Mouse (Mus musculus) layer of hippocampus, postnatal 10 days (tissue): ENCODE data around the gene Omg. TPM values are rescaled to one million over a fixed set of nuclear protein-coding genes. Genes with fewer than 3 reads are reported as not detected.

Experiments
- DNase-seq, 2 experiments: peaks; one replicate each; pipeline ENCODE4 v3.0.0; 2021; ENCODE audit warnings: low spot score in 2 of 2
- total RNA-seq, 2 experiments: library from RNA; stranded (reverse); gene quantifications; 2 replicates each; pipeline ENCODE4 v1.2.3; 2021

Omg gene
- total RNA-seq, 2 experiments from 2014 or later = 54.2 to 60.6 TPM

- DNase-seq = no peak
Observed at GRCm38 (mm10) chr11:79519299-79519698, 15.4 kb upstream of the Omg start.

GRCm38 (mm10) chr11:79515798-79516197 lies 11.9 kb upstream of the Omg start:
- no peak for DNase-seq

DNA sequence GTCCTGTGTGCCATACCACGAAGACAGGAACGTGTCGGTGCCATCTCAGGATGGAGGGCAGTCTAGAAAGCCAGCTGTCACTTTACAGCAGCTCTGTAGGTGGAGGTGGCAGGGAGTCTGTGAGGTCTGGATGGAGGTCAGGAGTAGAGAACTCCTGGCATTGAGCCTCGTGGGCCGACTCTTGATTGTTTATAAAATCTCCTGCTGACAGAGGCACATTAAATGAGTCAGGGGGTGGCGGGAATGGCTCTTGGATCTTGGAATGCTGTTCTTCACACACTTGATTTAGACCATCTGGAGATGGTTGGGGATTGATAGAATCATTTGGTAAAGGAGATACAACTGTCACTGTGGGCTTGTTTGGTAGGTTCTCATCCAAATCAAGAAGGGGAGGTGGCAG lies 11.4 kb upstream of the Omg start:
- DNase-seq = no peak

- no peak for DNase-seq
Observed at GRCm38 (mm10) chr11:79511970-79512369, 8.1 kb upstream of the Omg start.

DNA sequence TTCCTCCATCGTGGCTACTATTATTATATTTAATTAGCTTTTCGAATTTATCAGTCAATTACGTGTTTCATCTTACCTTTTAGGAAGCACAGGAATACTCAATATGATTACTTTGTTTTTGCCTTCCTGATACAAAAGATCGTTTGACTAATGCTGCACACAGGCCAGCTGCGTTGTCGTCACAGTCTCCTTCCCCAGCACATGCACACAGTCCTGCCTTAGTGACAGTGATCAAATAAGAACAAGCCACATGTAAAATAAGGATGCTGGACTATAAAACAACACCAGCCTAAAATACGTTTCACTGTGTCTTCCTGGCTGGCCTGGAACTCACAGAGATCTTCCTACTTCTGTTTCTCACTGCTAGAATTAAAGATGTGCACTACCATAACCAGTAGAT lies 622 bp upstream of the Omg start:
- DNase-seq = no peak

DNA sequence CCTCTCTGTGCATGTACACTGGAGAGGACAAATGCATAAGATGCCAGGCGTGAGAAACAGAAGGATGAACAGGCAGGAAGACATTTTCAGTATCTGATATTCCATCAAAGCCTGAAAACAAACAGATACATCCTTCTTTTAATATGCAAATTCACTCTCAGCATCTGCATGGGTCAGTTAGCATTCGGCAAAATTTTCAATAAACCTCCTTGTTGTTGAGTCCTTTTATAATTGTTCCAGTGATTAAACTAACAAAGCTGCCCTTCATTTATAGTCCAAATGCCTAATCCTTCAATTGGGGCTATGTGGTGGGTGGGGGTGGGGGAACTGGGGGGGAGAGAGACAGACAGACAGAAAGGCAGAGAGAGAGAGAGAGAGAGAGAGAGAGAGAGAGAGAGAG lies 967 bp downstream of the Omg start:
- DNase-seq = no peak

DNA sequence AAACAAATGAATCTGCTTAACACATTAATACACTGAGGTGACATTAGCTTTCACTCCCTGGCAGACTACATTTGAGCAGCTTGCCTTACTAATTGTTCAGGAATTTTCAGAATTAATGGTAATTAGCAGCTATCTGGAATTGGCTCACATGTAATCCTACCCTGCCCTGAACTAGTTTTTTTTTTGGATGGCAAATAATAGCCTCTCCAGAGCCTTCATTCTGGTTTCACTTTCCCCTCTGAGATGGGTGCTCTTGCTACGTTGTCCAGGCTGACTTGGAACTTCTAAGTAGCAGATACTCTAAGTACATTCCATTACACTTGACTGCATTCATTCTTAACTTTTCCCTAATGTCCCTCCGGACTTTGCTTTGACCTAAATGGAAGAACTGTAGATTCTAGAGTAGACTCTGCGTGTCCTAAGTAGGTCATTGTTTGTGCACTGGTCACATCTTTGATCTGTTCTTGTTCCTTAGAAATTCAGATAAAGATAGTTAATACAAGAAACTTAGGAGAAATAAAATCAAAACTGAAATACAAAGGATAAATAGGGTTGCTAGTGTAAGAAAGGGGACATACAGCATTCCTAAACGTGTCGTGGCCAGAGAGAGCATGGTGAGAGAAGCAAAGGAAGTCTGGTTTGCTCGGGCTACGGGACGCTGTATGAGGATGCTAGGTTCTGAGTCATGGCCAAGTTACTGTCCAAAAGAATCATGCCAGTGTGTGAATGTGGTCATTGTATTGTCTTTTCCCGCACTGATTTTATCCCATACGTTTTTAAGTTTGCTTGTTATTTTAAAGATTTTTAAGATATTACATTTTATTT lies 8.7 kb downstream of the Omg start:
- no peak for DNase-seq

GRCm38 (mm10) chr11:79484721-79485120 lies 19.2 kb downstream of the Omg start:
- no peak for DNase-seq

DNA sequence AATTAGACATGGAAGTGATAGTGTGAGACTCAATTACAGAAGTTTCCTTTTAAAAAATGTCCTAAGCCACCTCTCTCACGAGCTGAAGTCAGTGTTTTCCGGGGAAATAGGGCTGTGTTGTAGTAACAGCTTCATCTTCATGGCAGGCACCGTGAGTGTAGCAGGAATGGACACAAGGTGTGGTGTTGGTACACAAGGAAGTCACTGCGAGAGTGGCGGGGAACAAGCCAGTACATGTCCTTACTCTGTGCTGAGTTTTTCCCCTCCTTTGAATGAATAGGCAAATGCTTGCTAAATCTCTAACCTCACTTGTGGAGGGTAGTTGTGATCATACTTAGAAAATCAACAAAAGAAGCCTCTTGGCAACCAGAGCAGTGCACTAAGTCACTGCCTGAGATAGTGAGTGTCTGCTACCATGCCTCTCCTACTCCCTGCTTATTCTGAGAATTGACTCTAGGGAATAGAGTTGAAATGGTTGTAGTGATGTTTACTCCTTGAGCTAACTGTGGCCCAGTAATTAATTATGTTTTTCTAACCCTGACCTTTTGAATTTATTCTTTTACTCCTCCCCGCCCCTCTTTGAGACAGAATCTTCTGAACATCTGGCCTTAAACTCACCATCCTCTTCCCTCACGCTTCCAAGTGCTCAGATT lies 19.9 kb downstream of the Omg start:
- DNase-seq = no peak

DNA sequence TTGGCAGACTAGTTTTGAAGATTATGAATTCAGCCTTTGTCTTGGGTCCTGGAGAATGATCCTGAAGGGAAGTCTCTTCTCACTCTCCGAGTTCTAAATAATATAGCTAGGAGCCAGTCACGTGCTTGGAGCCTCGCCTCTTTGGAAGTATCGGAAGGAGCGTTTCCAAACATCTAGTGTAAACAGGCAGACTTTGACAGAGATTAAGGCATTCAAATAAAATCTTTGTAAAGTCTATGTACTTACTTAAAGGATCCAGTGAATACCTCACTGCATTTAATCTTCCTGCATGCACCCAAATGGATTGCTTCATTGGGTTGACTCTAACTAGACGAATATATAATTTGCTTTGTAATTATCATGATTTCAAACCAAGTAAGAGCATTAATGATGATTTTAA lies 20.5 kb downstream of the Omg start:
- DNase-seq = no peak

- no peak for DNase-seq
Observed at GRCm38 (mm10) chr11:79468097-79468496, 35.8 kb downstream of the Omg start.

- DNase-seq = no peak
Observed at GRCm38 (mm10) chr11:79460756-79461450, 43.0 kb downstream of the Omg start.

GRCm38 (mm10) chr11:79459846-79460245 lies 44.0 kb downstream of the Omg start:
- no peak for DNase-seq

GRCm38 (mm10) chr11:79457928-79458327 lies 46.0 kb downstream of the Omg start:
- no peak for DNase-seq

- DNase-seq = no peak
Observed at GRCm38 (mm10) chr11:79452966-79453365, 50.9 kb downstream of the Omg start.

Other genes with a start within 250 kb of the Omg start
- 100 to 1,000 TPM in 1 of 2 experiments, 10 to 100 TPM in 1; 93.4 to 122 TPM for gene Wsb1, start 249.4 kb downstream of the Omg start, total RNA-seq
- gene Gm9964, start 207.2 kb downstream of the Omg start, total RNA-seq = 1 to 10 TPM in 1 of 2 experiments, not detected in 1; 1.6 TPM
- gene Nf1, start 164.4 kb downstream of the Omg start, total RNA-seq = 100 to 1,000 TPM; 118 to 122 TPM
- 1 to 10 TPM in 1 of 2 experiments, under 1 TPM in 1; 0.80 to 1.0 TPM for gene Evi2b, start 19.7 kb upstream of the Omg start, total RNA-seq
- gene Evi2, start 26.5 kb upstream of the Omg start, total RNA-seq = under 1 TPM in 1 of 2 experiments, not detected in 1; 0.13 TPM
- gene Evi2a, start 26.5 kb upstream of the Omg start, total RNA-seq = 1 to 10 TPM; 3.7 to 4.0 TPM
- 100 to 1,000 TPM; 147 to 149 TPM for gene Rab11fip4, start 87.1 kb upstream of the Omg start, total RNA-seq